Mouse (Mus musculus) telencephalon, adult 2 months (tissue): ENCODE data around the gene Lrrc31.
A peak's percentile ranks its signal among the peaks of the same experiment; 100 is the strongest.
"Not testable (repeated sequence)": the region's sequence is repeated elsewhere in the genome, so short reads cannot be mapped to it uniquely, and the experiment has no call there.

Experiments used
- DNase-seq: peaks from one replicate; pipeline ENCODE4 v3.0.0-alpha.2; 2011; ENCODE audit warnings: low read depth, low spot score

Lrrc31 gene

DNA sequence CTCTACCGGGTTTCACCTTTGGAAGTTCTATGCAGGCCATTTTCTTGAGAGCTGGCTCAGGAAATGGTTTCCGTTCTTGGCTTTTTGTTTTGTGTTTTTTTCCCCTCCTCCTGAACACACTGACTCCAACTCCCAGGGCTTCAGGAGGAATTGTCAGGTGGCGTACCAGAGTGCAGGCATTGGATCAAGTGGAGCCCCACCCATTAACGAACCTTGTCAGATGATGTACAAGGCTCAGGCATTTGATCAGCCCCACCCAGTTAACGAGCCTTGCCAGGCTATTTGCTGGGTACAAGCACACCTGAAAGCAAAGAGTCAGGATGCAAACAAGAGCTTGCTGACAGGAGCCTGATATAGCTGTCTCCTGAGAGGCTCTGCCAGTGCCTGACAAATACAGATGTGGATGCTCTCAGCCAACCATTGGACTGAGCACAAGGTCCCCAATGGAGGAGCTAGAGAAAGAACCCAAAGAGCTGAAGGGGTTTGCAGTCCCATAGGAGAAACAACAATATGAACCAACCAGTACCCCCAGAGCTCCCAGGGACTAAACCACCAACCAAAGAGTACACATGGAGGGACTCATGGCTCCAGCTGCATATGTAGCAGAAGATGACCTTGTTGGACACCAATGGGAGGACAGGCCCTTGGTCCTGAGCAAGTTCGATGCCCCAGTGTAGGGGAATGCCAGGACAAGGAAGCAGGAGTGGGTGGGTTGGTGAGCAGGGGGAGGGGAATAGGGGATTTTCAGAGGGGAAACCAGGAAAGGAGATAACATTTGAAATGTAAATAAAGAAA is at the start of gene Lrrc31:
Gene Lrrc31 (minus strand): TSS at position 133 of the 795 bp plus-strand sequence.
- DNase-seq = not testable (repeated sequence)

DNA sequence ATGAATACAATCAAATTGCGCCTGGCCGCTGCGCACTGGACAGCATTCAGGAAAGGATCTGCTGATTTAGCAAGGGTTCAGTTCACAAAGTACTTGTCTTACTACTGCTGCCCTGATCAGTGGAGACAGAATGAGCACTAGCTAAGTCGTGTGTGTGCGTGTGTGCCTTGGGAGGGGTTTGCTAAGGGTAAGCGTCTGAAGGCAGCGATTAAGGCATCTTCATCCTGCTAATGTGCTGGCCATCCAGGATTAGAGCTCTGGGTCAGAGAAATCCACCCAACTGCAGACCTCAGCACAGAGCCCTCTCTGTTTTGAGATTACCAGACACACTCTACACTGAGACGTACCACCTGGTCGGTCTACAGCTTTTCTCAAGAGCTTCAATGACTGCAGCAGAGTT is 48.7 kb upstream of the Lrrc31 start:
- DNase-seq = no peak

DNA sequence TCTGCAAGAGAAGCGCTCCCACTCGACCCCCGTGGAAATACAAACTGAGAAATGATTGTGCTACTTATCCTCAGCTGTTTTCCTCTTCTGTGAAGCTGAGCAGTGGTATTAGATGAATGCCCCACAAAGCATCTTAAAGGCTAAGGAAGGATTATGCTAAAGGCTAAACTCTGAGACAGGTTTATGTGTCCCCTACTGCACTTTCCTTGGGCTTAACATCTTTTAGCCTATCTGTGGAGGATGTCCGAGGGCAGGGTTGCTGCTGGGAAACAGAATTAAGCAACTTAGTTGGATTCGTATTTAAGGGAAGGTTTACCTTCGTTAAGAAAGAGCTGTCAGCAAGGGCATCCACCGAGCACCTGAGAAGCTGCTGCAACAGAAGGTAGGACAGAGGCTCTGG is 46.4 kb upstream of the Lrrc31 start, which contains the start of gene Samd7:
Gene Samd7 (plus strand): TSS at position 288 of the 400 bp plus-strand sequence.
- DNase-seq = no peak

DNA sequence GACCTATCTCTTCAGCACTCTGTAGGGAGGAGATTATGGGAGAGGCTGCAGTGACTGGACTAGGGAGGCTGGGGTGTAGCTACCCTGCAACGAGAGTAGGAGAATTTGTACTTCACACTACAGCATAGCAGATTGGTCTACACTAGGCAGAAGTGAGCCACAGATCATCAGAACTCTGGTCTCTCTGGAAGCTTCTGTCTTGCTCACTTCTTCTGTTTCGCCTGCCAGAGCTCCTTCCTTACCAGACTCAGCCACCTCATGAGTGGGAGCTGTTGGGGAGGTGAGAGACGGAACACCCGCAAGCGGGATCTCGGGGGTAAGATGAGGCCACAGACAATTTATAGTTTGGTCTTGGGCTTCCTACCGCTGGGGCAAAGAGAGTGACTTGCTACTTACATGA is 43.2 kb upstream of the Lrrc31 start:
- DNase-seq = peak; percentile 27

DNA sequence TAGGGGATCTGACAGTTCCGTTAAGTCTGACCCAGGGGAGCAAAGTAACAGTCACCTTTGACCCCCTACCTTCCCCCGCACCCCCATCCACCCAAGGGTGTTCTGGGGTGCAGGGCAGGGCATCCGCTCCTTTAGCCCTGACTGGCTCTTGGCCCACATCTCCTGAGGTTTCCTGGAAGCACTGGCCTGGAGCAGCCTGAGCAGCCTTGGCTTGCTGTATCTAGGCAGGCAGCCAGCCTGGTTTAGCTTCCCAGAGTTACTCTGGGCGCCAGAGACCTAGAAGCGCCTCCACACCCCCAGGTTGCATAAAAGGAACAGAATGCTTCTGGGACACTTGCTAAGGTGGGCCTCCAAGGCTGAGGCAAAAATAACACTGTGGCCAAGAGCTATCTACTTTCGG is 41.7 kb upstream of the Lrrc31 start:
- no peak for DNase-seq

DNA sequence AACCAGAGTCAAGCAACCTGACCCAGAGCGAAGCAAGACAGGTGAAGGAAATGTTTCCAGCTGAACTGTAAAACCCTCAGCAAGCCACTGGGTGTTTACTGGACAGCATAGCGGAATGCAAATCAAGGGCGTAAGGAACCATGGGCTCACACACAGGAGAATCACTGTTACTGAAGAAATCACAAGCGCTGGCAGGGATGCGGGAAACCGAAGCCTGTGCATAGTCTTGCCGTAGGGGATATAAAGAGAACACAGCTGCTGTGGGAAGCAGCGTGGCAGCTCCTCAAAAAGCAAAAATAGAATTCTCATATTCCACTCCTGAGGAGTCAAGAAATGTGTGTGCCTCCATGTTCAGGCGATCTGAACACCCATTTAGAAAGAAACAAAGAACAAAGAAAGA is 37.2 kb upstream of the Lrrc31 start:
- peak; percentile 67 for DNase-seq

DNA sequence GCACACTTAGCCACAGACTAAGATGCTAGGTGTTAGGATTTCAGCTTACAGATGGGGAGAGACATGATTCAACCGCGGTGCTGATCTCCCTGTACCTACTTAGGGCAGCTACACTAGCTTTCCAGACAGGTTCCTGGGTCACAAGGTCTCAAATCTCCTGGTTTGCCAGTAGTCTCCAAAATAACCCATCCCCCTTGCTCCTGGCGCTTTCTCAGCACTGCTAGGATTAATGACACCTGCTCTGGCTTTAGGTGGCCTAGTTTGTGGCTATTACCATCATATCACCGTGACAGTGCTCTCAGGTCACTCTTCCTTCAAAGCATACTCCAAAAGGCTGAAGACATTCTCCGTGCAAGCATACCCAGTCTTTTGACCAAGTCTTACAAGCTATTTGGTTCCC is 29.4 kb upstream of the Lrrc31 start:
- no peak for DNase-seq

DNA sequence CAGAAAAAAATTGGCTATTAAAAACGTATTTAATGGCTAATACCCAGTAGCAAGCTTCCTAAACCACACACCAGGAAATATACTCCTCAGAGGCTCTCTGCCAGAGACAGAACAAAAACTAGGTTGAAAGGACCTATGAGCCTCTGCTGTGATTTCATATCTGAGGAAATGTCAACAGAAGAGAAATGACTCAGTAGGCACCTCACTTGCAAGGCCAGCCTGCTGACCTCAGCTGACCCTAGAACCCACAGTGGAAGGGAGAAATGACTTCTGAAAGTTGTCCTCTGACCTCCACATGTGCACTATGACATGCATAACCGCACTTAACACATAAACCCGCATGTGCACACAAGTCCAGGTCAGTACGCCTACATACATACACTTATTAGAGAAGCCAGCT is 27.6 kb upstream of the Lrrc31 start:
- no peak for DNase-seq

DNA sequence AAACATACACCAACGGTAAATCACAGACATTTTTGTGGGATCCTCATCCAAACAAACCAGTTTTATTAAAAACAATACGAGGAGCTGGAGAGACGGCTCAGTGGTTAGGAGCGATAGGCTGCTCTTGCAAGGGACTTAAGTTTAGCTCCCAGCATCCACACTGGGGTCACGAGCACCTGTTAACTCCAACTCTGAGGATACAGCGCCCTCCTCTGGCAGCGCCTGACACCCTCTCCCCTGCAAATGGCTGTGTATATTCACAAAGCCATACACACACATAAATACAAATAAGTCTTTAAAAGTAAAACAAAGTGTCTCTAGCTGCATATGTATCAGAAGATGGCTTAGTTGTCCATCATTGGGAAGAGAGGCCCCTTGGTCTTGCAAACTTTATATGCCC is 25.9 kb upstream of the Lrrc31 start:
- DNase-seq = no peak

DNA sequence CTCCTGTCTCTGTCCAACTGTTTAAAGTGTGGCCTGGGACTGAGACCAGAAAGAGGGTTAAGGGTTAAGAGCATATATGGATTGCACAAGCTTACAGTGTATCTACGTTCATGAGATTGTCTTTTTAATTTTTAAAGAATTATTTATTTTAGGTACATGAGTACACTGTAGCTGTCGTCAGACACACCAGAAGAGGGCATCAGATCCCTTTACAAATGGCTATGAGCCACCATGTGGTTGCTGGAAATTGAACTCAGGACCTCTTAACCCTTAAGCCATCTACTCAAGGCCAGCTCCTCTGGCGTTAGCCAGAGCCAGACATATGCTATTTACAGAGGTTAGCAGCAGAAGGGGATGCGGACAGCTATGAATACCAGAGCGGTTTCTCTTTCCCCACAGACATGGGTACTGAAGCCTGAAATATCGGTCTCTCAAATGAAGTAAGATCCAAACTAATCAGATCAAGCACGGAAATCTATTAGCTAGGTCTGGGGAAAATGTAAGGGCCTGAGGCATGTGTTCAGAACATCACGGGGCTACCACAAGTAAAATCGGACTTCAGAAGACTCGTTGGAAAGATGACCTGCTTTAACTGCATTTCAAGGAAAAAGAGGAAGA is 25.3 kb upstream of the Lrrc31 start:
- no peak for DNase-seq

DNA sequence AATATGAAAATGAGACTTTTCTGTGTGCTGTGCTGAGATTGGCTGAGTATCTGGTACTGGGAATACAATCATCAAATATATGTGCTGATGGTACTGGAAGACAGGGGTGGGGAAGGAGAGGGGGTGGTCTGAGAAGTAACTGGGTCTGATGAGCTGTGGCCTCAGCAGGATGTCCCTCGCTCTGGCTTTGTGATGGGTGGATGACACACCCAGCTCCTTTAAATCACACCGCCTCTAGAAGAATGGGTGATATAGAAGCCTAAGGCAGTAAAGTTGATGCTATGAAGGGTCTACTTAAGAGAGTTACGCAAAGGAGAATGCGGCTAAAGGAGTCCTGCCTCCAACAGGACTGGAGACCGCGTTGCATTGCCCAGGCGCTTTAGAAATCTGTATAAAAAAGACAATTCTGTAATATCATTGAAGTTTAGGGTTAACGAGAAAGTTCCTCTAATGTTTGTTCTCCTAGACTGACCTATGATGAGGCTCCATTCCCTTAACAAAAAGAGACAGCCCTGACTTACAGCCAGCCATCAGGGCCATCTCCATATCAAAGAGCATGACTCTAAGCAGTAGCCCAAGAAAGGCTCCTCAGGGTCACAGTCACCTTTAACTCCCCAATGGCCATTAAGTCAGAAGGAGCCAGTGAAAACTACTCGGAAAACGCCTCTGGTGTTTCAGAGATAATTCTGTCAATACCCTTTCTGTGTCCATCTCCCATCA is 24.6 kb upstream of the Lrrc31 start:
- no peak for DNase-seq

DNA sequence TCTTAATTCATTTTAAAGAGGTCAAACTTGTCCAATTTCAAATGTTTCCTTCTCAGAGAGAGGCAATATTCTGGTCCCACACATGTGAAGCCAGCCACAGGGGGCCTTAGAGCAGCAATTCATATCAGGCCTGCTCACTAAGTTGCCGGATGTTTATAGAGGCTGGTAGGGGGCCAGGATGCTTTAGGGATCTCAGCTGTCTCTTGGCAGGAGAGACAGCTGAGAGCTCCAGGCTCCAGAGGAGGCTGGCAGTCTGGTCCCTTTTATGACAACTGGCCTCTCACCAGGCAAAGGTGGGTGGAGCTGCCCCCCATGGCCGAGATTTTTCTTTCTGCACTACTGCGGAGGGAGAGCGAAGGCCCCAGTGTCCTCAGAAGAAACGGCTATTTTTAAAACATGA is 23.5 kb upstream of the Lrrc31 start:
- DNase-seq = no peak

DNA sequence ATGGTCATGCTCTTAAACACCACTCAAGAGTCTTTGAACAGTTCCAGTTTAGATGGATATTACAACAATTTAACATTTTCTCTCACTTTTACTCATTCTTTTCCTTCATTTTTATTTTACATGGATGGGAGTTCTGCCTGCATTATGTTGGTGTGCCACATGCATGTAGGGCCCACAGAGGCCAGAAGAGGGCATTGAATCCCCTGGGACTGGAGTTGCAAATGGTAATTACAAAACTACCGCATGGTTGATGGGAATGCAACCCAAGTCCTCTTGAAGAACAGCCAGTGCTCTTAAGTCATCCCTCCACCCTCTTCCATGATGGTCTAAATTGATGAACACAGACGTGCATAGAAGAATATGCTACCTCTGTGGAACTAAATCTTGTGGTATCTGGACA is 22.8 kb upstream of the Lrrc31 start:
- DNase-seq = no peak

DNA sequence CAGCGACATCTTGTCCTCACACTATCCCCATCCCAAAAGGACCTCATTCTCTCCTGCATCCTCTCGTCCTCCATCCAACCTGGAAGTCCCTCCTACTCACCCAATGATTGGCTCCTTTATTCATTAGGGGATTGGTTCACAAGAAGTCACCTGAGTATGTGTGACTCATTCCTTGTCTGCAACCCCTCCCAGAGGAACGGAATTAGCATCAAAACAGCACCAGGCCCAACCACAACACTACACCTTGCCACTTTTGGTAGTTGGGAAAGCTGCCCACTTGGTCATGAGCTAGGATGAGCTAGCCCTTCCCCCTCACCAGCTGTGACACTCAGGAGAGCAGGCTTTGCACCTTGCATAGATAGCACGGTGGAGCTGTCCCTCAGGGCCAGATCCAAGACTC is 22.4 kb upstream of the Lrrc31 start:
- DNase-seq = no peak

DNA sequence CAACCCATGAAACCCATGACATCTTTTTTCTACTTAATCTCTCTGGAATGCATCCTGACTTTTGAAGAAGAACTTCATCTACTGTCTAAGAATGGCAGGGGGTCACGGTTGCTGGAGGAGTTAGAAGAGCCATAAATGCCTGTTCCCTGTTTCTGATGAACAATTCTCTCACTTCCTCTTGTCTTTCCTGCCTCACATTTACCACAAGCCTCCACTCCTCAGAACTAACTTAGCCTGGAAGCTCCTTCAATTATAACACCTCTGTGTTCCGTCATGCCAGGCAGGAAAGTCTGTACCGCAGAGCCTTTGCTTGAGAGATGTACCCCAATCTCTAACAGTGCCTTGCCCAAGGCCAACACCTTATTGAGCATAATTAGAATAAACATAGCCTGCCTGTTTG is 19.0 kb upstream of the Lrrc31 start:
- no peak for DNase-seq

DNA sequence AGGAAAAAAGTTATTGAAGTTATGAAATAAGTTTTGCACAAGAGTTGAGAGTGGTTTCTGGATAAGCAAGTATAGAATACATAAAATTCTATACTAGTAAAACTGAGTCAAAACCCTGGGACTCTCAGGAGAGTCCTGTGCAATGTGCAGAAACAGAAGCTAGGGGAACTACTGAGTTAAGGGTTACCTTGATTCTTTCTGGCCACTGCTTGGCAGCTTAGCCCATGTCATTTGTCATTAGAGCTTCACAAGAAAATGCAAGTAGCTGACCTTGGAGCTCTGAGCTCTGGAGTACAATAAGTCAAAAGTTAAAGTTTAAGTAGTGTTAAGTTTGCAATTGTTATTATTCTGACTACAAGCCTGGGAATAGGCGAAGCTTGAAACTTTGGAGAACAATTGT is 13.7 kb upstream of the Lrrc31 start:
- no peak for DNase-seq

DNA sequence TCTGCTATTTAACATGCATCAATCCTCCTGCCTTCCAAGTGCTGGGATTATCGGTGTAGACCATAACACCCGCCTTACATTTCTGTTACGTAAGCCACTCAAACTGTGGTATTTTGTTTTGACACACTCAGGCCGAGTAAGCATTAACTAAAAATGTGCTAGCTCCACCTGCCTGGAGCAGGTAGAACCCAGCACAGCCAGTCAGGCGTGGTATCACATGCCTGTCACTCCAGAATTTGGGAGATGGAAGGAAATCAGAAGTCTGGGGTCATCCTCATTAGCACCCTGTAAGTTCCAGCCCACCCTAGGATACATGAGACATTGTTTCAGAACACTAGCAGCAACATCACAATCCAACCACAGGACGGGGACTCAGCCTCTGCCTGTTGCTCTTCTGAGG is 10.5 kb upstream of the Lrrc31 start:
- no peak for DNase-seq

DNA sequence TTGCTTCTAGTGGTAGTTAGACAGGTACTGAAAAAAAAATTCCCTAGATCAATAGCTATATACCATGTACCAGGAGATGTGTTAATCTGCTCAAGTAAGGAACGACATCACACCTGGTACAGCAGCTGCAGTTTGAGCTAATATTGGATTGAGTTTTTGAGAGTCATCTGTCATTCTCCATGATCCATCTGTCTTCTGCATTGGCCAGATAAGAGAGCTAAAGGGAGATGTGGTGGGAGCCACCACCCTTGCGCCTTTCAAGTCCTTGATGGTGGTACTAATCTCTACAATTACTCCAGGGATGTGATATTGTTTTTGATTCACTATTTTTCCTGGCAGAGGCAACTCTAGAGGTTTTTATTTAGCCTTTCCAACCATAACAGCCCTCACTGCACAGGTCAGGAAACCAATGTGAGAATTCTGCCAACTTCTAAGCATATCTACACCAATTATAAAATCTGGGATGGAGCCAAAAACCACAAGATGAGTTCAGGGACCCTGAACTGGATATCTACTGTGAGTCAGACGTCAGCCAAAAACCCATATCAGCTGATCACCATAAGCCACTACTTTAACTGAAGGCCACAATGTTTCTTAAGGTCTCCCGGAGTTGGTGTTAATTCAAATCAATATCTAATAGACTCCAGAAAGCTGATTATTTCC is 7.1 kb upstream of the Lrrc31 start:
- no peak for DNase-seq

DNA sequence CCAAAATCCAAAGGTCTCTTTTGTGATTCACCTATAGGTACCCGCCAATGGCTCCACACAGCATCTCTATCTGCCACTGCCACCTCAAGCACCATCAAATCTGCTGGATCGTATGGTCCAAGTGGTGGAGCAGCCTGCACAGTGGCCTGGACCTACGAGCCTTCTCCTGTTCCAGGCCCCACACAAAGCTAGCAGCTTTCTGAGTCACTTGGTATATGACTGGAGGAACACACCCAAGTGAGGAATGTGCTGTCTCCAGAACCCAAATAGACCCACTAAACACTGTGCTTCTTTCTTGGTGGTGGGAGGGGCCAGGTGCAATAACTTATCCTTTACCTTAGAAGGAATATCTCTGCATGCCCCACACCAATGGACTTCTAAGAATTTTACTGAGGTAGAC is 6.3 kb upstream of the Lrrc31 start:
- DNase-seq = no peak

DNA sequence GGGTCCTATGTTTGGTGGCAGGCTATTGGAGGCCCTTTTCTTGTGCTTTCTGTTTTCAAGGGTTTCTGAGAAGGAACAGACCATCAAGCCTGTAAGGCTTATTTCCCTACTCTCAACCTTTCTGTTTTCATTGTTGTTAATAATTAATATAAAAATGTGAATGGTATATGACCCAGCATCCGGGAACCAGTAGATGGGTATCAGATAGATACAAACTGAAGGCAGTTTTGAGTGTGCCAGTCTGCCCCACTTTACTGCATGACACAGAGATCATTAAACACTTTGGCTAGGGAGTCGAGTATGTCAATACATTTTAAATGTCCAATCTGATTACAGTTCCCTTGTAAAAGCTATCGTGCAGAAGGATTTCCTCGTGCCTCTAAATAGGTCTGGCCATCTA is 1.8 kb downstream of the Lrrc31 start:
- DNase-seq = no peak

DNA sequence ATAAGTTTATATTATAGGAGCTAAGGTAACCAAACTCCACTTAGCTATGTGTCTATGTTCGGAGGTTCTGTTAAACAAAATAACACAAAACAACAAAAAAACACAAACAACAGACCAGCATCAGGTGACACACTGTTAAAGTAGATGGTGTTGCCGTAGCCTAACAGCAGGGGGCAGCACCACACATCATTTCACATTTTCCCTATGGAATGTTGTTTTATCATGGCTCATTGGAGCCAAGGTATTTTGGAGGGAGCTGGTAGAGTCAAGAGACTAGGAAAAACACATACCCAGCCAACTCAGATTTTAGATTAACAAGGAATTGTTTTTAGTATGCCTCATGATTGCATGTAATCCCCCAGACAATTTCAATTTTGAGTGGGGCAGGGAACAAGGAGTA is 3.3 kb downstream of the Lrrc31 start:
- no peak for DNase-seq

DNA sequence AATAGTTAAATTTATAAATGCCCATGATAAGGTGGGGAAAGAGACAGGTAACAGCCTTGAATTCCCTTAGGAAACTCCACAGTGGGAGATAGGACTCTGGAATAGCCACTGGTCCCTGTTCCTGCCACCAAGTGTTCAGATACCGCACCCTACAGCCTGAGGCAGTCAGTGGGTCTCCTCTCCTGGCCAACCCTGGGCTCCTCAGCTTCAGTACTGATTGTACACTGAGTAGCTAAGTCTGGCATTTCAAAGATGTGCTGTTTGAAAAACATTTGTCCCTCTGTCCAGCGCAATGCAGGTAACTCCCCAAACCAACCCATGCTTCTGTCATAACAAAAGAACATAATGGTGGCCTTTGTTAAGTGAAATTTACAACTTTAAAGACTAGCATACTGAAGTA is 4.0 kb downstream of the Lrrc31 start:
- DNase-seq = no peak
